Mouse (Mus musculus) urinary bladder, adult 2 months (tissue): ENCODE measurements at regions not wholly inside any gene's neighbourhood (a gene's known extent, or its start where the extent isn't known, plus 50 kb on each side); places are given as distances from the start of the nearest gene placed in this dataset.
A peak's percentile ranks its signal among the peaks of the same experiment; 100 is the strongest.

Experiments used
- DNase-seq: peaks from one replicate; pipeline ENCODE4 v3.0.0; 2022; ENCODE audit warnings: low spot score

DNA sequence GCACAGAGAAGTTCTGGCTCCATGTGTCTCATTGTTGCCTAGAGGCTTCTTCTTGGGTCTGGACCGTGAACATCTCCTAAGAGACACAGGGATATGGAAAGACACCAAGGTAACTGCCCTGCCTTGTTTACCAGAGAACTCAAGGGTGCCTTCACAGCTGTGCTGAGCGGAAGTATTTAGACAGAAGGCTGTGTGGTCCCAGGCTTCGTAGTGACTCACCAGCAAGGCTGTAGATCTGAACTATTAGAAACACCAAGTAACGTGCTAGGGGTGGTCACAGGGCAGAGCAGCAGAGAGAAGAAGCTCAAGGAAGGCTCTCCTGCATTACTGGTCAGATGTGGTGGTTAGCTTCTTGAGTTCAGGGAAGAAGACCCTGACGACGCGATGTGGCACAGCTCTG, 51.6 kb upstream of the Lpp start:
- no peak for DNase-seq

DNA sequence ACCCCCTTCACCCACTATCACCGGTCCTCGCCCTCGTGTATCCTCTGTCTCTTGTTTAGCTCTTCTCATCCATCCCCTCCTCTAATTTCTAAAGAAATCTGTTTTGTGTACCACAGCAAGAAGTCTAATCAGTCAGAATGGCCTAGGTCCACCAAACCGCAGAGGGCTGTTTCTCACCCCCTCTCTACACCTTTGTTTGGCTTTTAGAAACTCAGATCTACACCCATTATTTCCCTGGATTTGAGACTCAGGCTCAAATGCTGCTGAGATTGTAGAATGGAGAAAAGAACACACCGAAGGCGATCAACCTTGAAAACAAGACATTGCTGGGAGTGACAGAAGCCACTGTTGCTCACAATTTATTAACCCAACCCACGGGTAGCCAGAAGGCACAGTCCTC, 52.7 kb upstream of the Lpp start:
- no peak for DNase-seq

DNA sequence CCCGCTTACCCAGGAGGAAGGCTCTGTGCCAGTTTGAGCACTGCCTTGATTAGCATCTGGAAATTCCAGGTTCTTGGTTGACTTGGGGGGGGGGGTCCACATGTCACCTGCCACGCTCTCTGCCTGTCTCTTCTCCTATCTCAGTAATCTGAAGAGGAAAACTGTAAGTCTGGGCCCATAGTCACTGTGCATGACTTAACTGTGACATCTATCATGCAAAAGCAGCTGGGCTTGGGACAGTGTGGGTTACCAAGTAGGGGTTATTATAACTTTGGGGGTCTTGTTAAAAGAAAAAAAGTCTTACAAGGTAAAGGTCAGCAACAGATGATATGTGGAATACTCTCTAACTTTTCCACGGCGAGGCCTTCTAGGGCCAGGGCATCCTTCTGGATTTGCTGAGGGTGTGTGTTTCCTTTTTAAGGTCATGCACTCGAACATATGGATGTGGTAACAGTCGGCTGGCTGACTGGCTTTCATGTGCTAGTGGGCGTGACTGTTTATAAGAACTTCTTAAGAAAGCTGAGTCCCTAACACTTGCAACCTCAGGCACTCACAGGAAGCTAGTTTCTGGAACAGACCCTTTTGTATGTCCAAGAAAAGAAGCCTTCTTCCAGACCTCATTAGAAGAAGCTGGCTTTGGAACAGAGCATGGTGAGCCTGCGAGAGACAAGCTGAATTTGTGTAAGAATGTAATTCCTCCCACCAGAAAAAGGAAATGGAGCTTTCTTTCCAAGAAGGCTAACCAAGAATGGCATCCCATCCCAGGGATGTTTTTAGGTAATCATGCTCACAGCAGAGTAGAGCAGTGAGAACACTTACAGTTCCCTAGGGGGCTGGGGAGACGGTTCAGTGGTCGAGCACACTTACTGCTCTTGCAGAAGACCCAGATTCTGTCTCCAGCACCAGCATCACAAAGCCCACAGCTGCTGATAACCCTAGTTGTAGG, 53.7 kb upstream of the Lpp start:
- DNase-seq = no peak

DNA sequence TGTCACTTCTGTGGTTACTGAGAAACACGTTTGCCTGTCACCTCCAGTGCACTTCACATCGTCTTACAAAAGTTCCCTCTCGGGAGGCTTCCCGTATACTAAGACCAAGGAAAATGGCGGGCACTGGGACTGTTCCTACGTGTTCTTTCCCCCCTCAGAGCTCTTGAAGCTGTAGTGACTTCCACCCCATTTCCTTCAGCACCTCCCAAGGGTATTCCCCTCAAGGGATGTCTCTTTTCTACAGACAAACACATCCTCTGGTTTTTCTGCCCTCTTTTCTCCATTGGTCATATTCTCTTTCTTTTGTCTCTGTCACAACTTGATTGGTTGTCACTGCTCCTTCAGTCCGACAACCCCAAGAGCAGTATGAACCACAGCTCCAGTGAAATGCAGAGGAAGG, 54.9 kb upstream of the Lpp start:
- DNase-seq = no peak

DNA sequence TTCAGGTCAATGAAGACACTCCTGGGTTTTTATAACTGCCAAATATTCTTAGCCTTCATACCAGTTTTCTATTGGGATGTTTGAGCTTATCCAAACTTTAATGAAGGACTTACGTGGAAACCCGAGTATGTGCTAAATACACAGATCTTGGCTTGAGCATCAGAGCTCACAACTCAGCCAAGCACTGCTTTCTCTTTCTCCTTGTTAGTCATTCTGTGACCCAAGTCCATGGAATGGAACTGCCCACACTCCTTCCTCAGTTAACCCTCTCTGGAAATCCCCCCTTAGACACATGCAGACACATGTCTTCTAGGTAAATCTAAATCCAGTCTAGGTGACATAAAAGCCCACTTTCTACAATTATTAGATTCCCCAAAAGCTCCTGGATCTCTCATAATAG, 58.9 kb upstream of the Lpp start:
- DNase-seq = no peak

DNA sequence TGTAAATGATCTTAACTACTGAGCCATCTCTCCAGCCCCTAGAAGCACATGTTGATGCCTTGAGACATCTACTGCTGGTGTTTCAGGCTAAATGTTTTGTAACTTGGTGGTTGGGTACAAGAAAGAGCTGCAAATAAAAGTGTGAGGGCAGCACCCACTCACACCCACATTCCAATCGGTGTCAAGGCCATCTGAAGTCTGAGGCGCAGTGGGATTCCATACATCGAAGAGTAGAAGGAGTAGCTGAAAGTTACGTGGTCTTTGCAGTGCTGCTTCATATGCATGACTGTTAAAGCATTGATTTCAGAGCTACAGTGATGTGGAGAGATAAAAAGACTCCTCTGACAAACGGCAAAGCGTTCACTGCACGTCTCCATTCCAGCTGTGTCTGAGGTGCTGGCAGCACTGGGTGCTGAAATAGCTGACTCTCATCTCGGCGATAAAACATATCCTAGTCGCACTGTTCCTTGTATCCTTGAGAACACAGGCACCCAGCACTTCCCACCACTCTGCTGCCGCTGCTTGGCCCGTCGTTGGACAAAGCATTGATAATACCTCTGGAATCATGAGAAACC, 61.8 kb upstream of the Lpp start:
- no peak for DNase-seq

DNA sequence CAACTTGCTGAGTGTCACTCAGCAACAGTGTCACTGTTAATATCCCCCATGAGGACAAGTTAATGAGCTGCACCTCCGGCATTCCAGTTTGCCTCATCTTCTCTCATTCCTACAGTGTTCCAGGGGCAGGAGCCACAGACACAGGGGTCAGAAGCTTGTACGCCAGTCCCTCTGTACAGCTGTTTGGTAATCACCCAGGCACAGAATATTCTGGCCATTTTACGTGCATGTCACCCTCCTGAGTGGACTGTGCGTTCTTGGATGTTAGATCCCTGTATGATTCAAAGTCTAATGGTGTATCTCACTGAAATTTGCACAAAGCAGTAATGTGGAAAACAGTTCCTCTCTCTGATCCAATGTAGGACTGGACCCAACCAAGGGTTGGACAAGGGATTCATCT, 66.7 kb upstream of the Lpp start:
- no peak for DNase-seq

DNA sequence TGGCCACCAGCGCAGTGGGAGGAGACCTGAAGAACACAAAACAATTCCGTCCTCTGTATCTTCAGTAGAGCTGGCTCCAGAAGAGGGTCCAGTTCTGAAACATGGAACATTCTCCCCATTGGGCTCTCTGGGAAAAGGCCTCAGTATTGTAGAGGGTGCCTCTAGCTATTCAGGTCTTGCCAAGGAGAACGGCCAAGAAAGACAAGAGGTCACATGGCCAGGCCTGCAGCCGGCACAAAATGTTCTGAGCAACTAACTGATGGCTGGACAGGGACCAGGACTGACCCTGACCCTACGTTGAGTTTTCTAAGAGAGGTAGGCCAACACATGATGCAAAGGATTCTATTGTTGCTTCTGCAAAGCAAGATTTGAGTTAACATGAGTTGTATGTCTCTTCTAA, 67.3 kb upstream of the Lpp start:
- DNase-seq = no peak

DNA sequence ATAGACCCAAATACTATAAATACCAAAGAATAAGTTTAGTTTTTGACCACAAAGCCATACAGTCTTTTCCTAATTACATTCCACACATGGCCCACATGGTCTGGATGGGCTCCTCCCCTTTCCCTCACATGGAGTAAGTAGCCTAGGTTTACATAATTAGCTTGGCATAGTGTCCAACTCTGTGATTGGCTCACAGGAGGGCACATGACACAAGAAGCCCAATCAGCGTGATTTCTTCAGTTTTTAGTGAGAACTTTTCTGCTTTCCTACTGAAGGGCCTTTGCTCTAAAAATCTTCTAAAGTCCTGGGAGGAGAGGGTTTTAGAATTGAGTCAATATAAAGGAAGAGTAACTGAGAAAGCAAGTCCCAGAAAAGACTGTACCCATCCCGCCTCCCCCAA, 68.4 kb upstream of the Lpp start:
- no peak for DNase-seq

DNA sequence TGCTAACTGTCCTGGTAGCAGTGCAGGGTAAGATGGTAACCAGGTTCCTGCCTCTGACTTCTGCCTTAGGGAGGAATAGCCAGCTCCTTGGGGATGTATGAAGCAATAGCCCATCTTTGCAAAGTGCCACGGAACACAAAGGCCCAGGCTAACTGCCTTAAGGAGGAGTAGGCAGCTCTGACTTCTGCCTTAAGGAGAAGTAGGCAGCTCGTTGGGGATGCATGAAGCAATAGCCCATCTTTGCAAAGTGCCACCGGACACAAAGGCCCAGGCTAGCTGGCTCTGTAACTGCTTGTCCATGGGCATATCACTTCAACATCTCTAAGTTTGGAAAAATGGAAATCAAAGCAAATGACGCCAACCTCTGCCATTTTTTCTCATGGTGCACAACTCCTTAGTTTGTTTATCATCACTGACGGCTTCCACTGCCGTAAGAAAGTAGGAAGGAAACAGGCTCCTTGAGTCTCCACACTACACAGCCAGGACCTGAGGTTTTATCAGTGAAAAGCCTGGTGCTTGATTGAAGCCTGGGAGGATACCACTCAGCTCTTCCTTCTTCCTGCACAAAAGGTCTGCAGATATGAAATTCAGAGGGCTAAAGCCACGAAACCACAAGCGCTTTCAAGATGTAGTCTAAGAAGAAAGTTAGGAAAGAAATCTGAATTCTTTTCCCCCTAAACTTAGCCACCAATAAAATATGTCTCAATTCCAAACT, 74.4 kb upstream of the Lpp start:
- no peak for DNase-seq

DNA sequence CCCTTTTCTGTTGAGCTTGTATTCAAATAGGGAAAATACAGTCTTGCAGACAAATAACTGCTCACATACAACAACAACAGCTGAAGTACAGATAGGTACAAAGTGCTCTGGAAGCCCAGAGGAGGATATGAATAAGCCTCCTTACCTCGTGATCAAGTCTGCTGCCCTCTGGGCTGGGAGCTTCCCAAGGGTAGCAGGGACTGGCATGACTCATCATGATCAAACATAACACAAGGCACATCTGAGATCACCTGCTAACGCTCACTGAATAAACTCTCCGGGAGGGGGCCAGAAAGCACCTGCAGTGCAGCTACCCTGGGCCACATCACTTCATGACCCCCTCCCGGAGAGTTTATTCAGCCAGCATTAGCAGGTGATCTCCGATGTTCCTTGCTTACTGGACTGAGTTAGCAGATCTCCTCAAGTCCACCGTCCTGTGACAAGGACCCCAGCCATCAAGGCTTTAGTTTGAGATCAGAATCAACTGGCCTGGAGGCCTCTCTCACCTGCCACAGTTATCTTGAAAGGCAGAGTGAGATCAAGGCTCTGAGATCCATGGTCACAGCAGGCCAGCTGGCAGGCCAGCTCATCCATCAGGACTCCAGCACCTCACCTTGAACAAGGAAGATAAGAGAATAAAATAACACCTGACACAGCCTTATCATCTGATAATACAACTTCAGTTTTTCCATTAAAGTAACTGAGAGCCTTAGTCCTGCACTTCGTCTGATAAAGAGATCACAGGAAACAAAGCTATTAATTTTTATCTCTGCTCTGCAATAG, 79.6 kb upstream of the Lpp start:
- no peak for DNase-seq

DNA sequence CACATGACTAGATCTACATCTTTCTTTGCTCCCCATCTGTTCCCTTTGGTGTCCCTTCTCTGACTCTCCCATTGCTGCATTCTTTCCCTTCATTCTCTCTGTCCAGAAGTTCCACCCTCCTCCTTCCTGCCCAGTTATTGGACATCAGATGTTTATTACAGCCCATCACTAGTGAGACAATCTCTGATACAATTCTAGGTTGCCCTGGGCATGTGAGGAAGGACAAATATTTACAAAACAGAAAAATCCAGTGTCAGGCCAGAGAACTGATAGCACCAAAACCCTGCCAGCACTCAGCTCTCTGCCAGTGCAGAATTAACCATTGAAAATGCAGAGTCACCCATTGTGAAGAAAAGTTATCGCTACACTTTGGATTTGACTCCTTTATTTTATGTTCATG, 87.9 kb upstream of the Lpp start:
- no peak for DNase-seq

DNA sequence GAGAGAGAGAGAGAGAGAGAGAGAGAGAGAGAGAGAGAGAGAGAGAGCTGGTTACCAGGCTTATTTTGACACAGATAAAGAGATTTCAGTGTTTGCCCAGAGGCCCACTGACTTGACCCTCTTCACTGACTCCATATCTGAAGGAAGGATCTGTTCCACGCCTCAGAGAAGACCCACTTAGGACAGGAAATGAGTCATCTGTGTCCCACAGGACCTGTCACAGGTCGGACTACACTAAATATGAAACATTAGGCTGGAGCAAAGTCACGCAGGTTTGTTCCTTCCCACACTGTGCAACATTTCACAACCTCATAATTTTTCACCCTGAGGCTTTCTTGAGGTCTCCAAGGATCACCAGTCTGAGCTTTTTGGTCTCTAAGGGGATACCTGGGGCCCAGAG, 96.5 kb upstream of the Lpp start:
- no peak for DNase-seq

DNA sequence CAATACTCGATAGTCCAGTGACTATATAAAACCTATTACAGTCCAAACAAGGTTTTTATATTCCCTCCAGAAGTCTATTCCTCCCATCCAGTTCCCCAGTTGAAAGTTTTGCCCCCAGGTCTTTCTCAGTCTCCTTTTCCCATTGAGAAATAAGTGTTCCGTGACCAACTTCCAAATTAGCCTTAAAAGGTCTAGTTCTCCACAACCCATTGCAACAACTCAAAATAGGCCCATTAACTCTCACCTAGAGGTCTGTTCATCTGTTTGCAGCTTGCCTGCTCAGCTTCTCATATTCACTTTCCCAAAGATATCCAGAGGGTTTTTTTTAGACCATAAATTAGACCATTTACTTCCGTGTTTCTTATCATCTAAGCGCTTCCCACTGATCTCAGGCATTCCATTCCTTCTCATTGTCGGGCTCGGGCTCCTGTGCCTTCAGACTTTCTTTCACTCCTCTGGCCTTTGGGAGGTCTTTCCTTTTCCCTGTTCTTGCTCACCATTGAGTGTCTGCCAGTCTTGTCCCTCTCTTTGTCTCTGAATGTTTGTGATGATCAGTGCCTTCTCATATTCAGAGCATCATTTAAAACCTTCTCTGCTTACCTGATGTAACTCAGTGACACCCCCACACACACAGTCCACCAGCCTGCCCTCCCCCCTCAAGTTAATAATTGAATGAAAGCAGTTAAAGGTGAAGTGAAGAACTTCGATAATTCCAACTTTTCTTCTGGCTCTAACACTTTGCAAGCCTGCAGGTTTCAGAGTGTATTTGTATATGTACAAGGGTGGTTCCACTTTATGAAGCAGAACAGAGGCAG, 97.5 kb upstream of the Lpp start:
- no peak for DNase-seq

DNA sequence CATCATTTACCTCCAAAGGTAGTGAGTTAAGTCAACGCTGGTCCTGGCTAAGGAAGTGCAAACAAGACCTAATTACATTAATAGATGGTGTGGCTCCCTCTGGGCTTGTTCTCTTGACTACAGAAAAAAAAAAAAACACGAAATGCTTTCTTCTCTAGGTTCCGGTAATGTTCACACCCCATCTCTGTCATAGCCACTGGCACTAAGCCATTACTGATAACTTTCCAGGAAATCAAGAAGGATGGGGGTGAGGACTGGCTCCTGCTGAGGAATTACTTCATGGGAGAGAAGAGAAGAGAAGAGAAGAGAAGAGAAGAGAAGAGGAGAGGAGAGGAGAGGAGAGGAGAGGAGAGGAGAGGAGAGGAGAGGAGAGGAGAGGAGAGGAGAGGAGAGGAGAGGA, 109.1 kb upstream of the Lpp start:
- DNase-seq = no peak

DNA sequence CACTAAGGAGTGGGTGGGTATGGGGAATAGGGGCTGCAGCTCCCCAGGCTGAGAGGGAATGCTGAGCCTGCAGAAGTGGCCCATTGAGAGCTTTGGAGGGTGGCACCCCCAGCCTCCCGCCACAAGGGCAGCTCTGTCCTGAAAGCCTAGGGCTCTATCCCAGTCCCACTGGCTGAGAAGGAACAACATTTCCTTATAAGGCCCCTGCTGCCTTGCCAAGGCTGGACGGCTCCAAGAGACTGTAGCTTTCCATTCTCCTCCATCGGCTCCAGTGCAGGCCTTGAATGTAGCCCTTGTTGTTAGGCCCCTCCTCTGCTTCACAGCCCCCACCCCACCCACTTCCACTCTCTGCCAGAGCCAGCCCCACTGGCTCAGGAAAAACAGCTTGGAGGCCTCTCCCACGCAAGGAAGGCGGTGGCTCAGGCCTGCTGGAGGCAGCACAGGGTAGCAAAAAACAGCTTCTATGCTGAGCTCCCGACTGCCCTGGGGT, 111.1 kb upstream of the Lpp start:
- peak; percentile 48 for DNase-seq

DNA sequence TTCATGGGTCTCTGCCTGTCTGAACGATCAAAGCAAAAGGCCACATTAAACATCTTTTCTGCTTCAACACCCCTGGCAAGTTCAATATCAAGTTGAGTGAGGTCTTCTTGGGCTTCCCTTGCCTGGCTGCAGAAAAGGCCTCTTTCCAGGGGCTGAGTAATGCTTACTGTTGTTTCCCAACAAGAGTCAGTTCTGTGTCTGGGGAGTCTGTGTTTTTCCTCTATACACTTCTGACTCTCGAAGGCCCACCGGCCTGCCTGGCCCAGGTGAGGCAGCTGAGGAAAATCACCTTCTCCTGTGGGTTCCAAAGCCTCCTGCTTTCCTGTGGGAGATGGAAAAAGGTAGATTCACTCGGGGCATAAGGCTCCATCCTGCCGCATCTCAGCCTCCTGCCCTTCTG, 111.7 kb upstream of the Lpp start:
- DNase-seq = no peak

DNA sequence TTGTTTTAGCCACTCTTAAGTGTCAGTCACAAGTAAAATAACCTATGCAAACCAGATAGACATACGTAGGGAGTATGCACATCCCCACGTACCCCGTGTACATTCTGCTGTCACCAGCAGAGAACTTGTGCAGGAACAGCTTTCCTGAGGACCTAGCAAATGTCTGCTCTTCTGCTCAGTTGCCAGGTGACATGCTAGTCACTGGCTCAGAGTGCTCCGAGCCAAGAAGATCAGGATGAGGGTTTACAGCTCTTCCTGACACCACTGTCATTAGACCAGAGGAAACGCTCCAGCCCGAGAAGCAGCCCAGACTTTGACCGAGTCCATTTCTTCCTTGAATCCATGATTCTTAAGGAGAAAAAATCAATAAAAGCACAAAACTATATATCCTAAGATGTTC, 115.5 kb upstream of the Lpp start:
- no peak for DNase-seq

DNA sequence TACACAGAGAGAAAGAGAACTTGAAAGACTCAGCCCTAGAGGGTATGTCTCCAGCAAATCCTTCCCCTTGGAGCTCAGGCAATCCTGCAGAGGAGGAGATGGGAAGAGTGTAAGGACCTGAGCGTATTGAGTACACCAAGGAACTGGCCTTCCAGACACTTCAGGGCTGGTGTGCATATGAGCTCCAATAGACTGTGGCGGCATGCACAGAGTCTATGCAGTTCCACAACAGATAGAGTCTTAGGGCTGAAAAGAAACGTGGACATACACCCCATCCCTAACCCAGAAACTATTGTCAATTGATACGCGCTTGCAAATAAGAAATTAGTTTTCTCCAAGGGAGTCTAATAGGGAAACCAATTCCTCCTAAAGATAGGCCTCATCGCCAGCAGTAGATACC, 130.6 kb upstream of the Lpp start:
- DNase-seq = no peak

DNA sequence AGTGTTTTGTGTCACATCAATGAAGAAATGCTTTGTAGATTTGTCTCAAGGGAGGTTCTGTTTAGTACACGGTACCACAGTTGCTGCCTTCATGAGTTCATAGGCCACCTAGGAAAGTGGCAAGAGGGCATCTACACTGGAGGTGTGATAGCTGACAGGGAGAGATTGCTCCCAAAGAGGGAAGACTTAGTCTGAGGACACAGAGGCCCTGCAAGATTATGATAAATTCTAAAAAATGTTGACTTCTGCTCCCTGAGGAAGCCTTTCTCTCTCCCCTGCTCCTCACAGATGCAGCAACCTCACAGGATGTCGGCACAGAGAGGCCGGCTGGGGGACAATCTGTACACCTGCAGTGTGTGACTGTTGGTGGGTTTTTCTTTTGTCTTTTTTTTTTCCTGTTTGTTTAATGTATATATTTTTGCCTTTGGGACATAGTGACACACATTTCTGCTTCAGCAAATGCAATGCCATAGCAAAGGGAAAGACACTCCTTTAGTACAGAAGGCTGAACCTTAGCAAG, 133.5 kb upstream of the Lpp start:
- DNase-seq = no peak

DNA sequence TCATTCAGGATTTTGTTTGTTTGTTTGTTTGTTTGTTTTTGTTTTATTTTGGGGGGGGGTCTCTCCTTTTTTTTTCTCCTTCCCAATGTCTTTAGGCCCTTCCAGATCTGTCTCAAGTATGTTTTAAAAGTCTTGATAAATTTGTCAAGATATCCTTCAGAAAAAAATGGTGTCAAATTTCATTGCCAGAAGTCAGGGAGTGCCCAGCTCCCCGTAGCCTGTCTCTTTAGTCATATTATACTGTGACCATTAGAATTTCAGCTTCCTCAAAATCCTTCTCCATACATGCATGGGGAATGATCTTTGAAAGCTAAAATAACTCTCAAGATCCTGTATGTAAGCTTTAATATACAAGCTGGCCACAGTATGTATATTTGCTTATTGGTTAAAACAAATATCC, 134.3 kb upstream of the Lpp start:
- DNase-seq = no peak
